Mouse (Mus musculus) intestine, postnatal 0 days (tissue): ENCODE measurements around the gene Pxn. TPM values are rescaled to one million over a fixed set of nuclear protein-coding genes. Genes with fewer than 3 reads are reported as not detected.
A peak's percentile ranks its signal among the peaks of the same experiment; 100 is the strongest.

Source experiments
- ATAC-seq: fragments of 200-750 bp; cut with Nextera tagmentation; 2 replicates; pipeline ENCODE4 v1.8.0; 2017; ENCODE audit warnings: mild to moderate bottlenecking, moderate TSS enrichment, moderate library complexity
- H3K27ac ChIP-seq: fragments of 300-500 bp; sonication (generic); 2 replicates; pipeline ENCODE4 v1.5.1; 2014; ENCODE audit warnings: mild to moderate bottlenecking, low read depth, low read length, moderate library complexity
- H3K27me3 ChIP-seq: fragments of 300-500 bp; sonication (generic); replicated peaks from 2 replicates; pipeline ENCODE4 v1.6.1; 2014; ENCODE audit warnings: low read length, mixed read lengths; ENCODE audit not compliant: control insufficient read depth, insufficient read depth
- H3K36me3 ChIP-seq: fragments of 300-500 bp; sonication (generic); 2 replicates; pipeline ENCODE4 v1.6.1; 2014; ENCODE audit warnings: mild to moderate bottlenecking, moderate library complexity; ENCODE audit not compliant: control insufficient read depth, insufficient read depth
- H3K4me1 ChIP-seq: fragments of 300-500 bp; sonication (generic); replicated peaks from 2 replicates; pipeline ENCODE4 v1.6.1; 2014; ENCODE audit warnings: antibody characterized with exemption, low read length, mixed read lengths; ENCODE audit not compliant: control insufficient read depth, insufficient read depth
- H3K4me2 ChIP-seq: fragments of 300-500 bp; sonication (generic); replicated peaks from 2 replicates; pipeline ENCODE4 v1.6.1; 2014; ENCODE audit warnings: low read depth, mild to moderate bottlenecking, moderate library complexity
- H3K4me3 ChIP-seq: fragments of 300-500 bp; sonication (generic); 2 replicates; pipeline ENCODE4 v1.5.1; 2014; ENCODE audit warnings: low read depth, low read length
- H3K9ac ChIP-seq: fragments of 300-500 bp; sonication (generic); 2 replicates; pipeline ENCODE4 v1.6.1; 2014; ENCODE audit warnings: mild to moderate bottlenecking, low read depth, low read length
- H3K9me3 ChIP-seq: fragments of 300-500 bp; sonication (generic); 2 replicates; pipeline ENCODE4 v1.6.1; 2016; ENCODE audit warnings: mixed run types; ENCODE audit not compliant: control insufficient read depth
- CTCF ChIP-seq: sonication (generic); IDR thresholded peaks from 2 replicates; pipeline ENCODE4 v1.5.1; 2016; ENCODE audit warnings: low read depth, mild to moderate bottlenecking, control low read depth, antibody characterized with exemption, moderate library complexity
- WGBS: fragments of 180-500 bp; shearing (Covaris S2); extraction: QIAGEN DNeasy Blood & Tissue Kit; methylation state at CpG from one replicate; pipeline ENCODE4 v1.1.7; 2014; 5-methylcytosine and 5-hydroxymethylcytosine counted together
- polyA plus RNA-seq: library from polyadenylated mRNA; unstranded; fragments of >200 nt; fragmentation: Nextera tagmentation; extraction: Ambion mirVana; gene quantifications from 2 replicates; pipeline ENCODE4 v1.2.1, GENCODE M21; 2015

Pxn gene
- polyA plus RNA-seq, 1 experiment from 2014 or later, result 65.1 TPM

DNA sequence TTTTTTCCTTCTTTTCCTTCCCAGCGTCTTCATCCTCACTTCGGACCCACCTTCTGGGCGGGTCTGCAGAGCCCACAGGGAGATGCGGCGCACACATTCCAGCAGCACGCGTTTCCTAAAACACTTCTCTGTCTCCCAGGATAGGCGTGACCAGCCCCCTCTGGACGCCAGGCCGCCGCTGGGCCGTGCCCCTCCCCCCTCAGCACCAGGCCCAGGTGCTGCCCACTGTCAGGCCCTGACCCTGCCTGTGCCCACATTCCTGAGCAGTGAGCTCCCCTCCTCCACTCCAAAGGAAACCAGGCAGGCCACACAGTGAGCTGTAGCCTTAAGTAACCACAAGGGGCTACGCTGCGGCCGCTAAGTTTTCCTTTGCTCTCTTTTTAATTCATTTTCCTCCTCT, 17.5 kb downstream of the Pxn start:
- Histone ChIP-seq H3K36me3 (peaks cover 4% of the 10 kb centered on the region; the same call in 1 of the 2 replicates), H3K9ac (no peak overlapping the region), H3K4me1 (peaks cover 16% of the 10 kb centered on the region), H3K4me3 (no peak overlapping the region), H3K27me3 (no peaks in the 10 kb centered on the region), H3K27ac (peak overlapping the region; percentile 85), H3K9me3 (no peaks in the 10 kb centered on the region), H3K4me2 (peak overlapping the region; percentile 37; the same call in 1 of the 2 replicates)
- 23% methylated on average over 15 of the region's 15 CpGs for WGBS
- peak; percentile 49 for TF ChIP-seq CTCF
- no peak for ATAC-seq

DNA sequence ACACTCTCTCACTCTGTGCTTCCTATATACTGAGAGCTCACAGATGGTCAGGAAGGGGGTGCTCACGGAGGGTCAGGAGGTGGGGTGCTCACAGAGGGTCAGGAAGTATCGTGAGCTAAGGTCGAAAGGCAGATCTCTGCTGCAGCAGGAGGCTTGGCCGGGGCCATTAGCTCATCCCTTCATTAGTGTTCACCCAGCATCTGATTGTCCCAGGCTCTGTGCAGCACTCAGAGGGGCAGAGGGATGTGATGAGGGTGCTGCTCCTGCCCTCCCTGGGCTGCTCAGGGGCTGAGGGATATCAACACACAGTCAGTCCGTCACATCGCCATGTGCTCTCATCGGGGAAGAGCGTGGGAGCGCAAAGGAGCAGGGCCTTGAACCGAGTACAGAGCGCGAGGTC, 18.0 kb downstream of the Pxn start:
- 70% methylated on average over 12 of the region's 12 CpGs for WGBS
- peak overlapping the region; percentile 16; the same call in 1 of the 2 replicates for H3K27ac ChIP-seq
- no peaks in the 10 kb centered on the region for H3K9me3 ChIP-seq
- H3K4me1 ChIP-seq, result peaks cover 16% of the 10 kb centered on the region
- no peak overlapping the region for H3K9ac ChIP-seq
- no peak for TF ChIP-seq CTCF
- H3K36me3 ChIP-seq, result peaks cover 4% of the 10 kb centered on the region; the same call in 1 of the 2 replicates
- no peaks in the 10 kb centered on the region for H3K27me3 ChIP-seq
- ATAC-seq, result no peak
- no peak overlapping the region for H3K4me2 ChIP-seq
- no peak overlapping the region for H3K4me3 ChIP-seq

DNA sequence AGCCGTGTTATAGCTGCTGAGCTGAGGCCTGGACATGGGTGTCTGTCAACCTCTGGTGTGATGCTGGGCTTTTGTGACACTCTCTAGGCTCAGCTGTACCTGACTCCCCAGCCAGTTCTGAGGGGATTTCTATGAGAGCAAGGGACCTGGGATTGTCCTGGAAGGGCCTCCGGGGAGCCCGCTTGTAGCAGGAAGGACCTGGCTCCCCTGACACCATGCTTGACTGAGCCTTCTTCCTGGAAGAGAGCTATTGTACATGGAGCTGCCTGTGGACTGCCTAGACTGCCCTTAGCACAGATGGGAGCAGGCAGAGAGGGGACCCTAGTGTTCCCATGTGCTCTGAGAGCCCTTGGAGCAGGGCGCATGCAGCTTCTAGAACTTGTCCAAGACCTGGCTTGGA, 18.9 kb downstream of the Pxn start:
- Histone ChIP-seq H3K9ac (no peak overlapping the region), H3K4me1 (peaks cover 17% of the 10 kb centered on the region), H3K27me3 (no peaks in the 10 kb centered on the region), H3K27ac (peak overlapping the region; percentile 28; the same call in 1 of the 2 replicates), H3K9me3 (no peaks in the 10 kb centered on the region), H3K4me2 (no peak overlapping the region), H3K4me3 (no peak overlapping the region), H3K36me3 (0 out of 2 replicates have a peak, but pooled peaks cover 4% of the 10 kb centered on the region)
- no peak for ATAC-seq
- no peak for TF ChIP-seq CTCF
- 80% methylated on average over 4 of the region's 4 CpGs for WGBS

GRCm38 (mm10) chr5:115525943-115526342, 19.5 kb downstream of the Pxn start:
- Histone ChIP-seq H3K4me2 (no peak overlapping the region), H3K27me3 (no peaks in the 10 kb centered on the region), H3K27ac (peak overlapping the region; percentile 28; the same call in 1 of the 2 replicates), H3K4me1 (peaks cover 19% of the 10 kb centered on the region), H3K36me3 (0 out of 2 replicates have a peak, but pooled peaks cover 4% of the 10 kb centered on the region), H3K9me3 (no peaks in the 10 kb centered on the region), H3K9ac (no peak overlapping the region), H3K4me3 (no peak overlapping the region)
- no peak for TF ChIP-seq CTCF
- WGBS, result 83% methylated on average over 9 of the region's 9 CpGs
- no peak for ATAC-seq

- peaks cover 25% of the 10 kb centered on the region for H3K4me1 ChIP-seq
- H3K9me3 ChIP-seq, result no peaks in the 10 kb centered on the region
- H3K4me2 ChIP-seq, result no peak overlapping the region
- H3K36me3 ChIP-seq, result 0 out of 2 replicates have a peak, but pooled peaks cover 4% of the 10 kb centered on the region
- ATAC-seq, result no peak
- WGBS, result 90% methylated on average over 17 of the region's 17 CpGs
- no peak overlapping the region for H3K4me3 ChIP-seq
- no peak for TF ChIP-seq CTCF
- H3K9ac ChIP-seq, result no peak overlapping the region
- H3K27ac ChIP-seq, result no peak overlapping the region
- no peaks in the 10 kb centered on the region for H3K27me3 ChIP-seq
These were observed 20.2 kb downstream of the Pxn start for GRCm38 (mm10) chr5:115526456-115527202.

- Histone ChIP-seq H3K4me2 (no peak overlapping the region), H3K27ac (no peak overlapping the region), H3K27me3 (no peaks in the 10 kb centered on the region), H3K36me3 (0 out of 2 replicates have a peak, but pooled peaks cover 4% of the 10 kb centered on the region), H3K4me3 (no peak overlapping the region), H3K9me3 (no peaks in the 10 kb centered on the region), H3K4me1 (peaks cover 35% of the 10 kb centered on the region), H3K9ac (no peak overlapping the region)
- WGBS, result 76% methylated on average over 5 of the region's 5 CpGs
- no peak for TF ChIP-seq CTCF
- no peak for ATAC-seq
These were observed 21.7 kb downstream of the Pxn start for GRCm38 (mm10) chr5:115528128-115528527.
